Mouse (Mus musculus): Measurements from ENCODE around the gene Adgrf1. TPM values are rescaled to one million over a fixed set of nuclear protein-coding genes. Genes with fewer than 3 reads are reported as not detected.
"Not testable (repeated sequence)": the region's sequence is repeated elsewhere in the genome, so short reads cannot be mapped to it uniquely, and the experiment has no call there.

Gene Adgrf1
- polyA plus RNA-seq, 1 experiment from 2014 or later, result not detected

DNA sequence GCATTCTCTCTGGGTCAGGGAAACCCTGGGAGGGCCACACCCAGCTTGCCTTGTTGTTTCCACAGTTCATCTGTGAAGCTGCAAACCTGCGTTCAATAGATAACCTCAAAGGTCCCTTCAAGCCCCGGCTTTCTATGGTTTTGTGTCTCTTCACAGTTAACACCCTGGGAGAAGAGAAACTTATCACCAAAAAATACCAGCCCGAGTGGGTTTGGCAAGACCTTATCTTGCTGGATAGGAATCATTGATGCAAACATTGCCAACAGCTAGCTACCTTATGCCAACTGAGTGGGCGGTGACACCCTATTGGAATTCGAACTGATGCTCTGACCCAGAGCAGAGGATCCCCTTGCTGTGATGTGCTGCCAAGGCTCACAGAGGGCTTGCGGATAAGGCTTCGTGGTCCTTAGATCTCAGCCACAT lies 59.6 kb downstream of the Adgrf1 start:
- Histone ChIP-seq H3K4me2 (no peak overlapping the region), H3K4me1 (replicated peaks) (peaks cover 33% of the 10 kb centered on the region), H3K27me3 (no peaks in the 10 kb centered on the region), H3K9me3 (no peaks in the 10 kb centered on the region), H3K9ac (replicated peaks) (no peak overlapping the region), H3K27ac (no peak overlapping the region), H3K36me3 (no peaks in the 10 kb centered on the region), H3K4me3 (replicated peaks) (no peak overlapping the region)
- 88% methylated on average over 7 of the region's 7 CpGs for WGBS
- no peak for ATAC-seq (ENCODE audit: insufficient number of reproducible peaks, insufficient read depth, low FRiP score, low TSS enrichment, low read depth)

DNA sequence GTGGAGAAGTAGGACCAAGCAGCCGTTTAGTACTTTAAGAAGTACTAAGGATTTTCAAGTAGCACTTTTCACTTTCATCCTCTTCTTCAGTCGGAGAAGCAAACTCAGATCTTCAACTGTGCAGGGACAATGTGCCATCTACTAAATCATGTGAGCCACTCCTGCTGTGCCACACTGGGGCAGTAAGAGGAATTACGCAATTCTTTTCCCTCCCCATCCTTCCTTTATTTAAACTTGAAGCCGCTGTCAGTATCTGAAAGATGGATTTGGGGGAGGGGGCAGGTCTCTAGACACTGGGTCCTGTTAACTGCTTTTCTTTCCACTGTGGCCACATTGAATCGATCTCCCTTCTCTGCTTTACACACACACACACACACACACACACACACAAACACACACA lies 62.6 kb downstream of the Adgrf1 start:
- H3K4me2 ChIP-seq, result no peak overlapping the region
- no peak overlapping the region for H3K4me3 ChIP-seq (replicated peaks)
- peaks cover 25% of the 10 kb centered on the region for H3K4me1 ChIP-seq (replicated peaks)
- no peaks in the 10 kb centered on the region for H3K36me3 ChIP-seq
- H3K9ac ChIP-seq (replicated peaks), result no peak overlapping the region
- H3K27me3 ChIP-seq, result no peaks in the 10 kb centered on the region
- 70% methylated on average over 5 of the region's 5 CpGs for WGBS
- H3K9me3 ChIP-seq, result no peaks in the 10 kb centered on the region
- no peak overlapping the region for H3K27ac ChIP-seq
- ATAC-seq (ENCODE audit: insufficient number of reproducible peaks, insufficient read depth, low FRiP score, low TSS enrichment, low read depth), result no peak

DNA sequence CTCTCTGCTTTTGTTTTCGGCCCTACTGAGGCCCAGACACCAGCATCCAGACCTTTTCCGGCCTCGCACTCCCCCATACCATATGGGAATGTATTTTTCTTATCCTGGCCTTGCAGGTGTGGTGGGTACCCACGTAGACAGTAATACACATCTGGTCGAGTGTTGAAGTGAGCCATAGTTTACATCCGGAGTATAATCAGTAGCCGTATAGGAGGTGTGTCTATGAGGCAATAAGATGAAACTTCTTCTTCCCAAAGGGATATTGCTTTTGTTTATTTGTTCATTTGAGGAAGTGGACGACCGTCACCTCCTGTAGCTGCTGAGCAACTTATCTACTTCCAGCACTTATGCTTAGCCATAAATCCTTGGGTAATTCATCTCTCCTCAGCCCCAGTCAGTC lies 63.9 kb downstream of the Adgrf1 start:
- H3K4me2 ChIP-seq, result no peak overlapping the region
- WGBS, result 43% methylated on average over 9 of the region's 9 CpGs
- H3K9ac ChIP-seq (replicated peaks), result no peak overlapping the region
- peaks cover 25% of the 10 kb centered on the region for H3K4me1 ChIP-seq (replicated peaks)
- no peak overlapping the region for H3K4me3 ChIP-seq (replicated peaks)
- ATAC-seq (ENCODE audit: insufficient number of reproducible peaks, insufficient read depth, low FRiP score, low TSS enrichment, low read depth), result no peak
- peak overlapping the region; percentile 50; the same call in 1 of the 2 replicates for H3K27ac ChIP-seq
- no peaks in the 10 kb centered on the region for H3K27me3 ChIP-seq
- no peaks in the 10 kb centered on the region for H3K36me3 ChIP-seq
- no peaks in the 10 kb centered on the region for H3K9me3 ChIP-seq

DNA sequence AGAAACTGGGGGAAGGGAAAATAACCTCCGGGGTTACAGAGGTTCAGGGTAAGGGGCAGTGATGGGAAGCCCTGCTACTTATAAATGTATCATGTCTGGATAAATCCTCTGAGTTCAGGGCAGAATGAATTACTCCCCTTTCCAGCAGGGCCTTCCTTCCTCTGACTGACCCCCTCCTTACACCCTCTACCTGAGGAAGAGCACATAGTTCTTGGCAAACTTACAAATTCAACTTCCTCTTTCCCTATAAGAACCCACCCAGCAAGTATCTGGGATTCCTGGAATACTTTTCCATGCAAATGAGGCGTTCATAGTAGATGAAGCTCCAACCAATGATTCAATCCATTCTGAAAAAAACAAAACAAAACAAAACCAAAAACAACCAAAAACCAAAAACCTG lies 67.5 kb downstream of the Adgrf1 start:
- no peaks in the 10 kb centered on the region for H3K27me3 ChIP-seq
- H3K9me3 ChIP-seq, result no peaks in the 10 kb centered on the region
- WGBS, result 85% methylated on average over 2 of the region's 2 CpGs
- peaks cover 16% of the 10 kb centered on the region for H3K4me1 ChIP-seq (replicated peaks)
- no peak for ATAC-seq (ENCODE audit: insufficient number of reproducible peaks, insufficient read depth, low FRiP score, low TSS enrichment, low read depth)
- H3K36me3 ChIP-seq, result no peaks in the 10 kb centered on the region
- H3K4me2 ChIP-seq, result no peak overlapping the region
- no peak overlapping the region for H3K27ac ChIP-seq
- H3K4me3 ChIP-seq (replicated peaks), result no peak overlapping the region
- H3K9ac ChIP-seq (replicated peaks), result no peak overlapping the region

DNA sequence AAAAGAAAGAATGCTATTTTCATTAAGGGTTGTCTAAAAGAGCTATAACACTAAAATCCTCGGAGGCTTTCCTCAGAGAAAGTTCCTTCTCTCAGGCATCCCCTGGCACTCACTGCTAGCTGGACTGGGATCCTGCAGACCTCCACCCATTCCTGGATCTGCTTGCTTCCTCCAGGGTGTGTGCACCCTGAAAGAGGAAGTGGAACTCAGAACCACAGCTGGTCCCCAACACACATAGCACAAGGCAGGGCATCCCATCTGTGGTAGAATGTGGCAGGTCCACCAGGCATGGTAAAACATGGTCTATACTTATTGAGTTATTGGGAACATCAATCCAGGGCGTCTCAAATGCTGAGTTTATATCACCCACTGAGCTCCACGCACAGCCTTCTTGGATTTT lies 68.2 kb downstream of the Adgrf1 start:
- no peaks in the 10 kb centered on the region for H3K27me3 ChIP-seq
- H3K9me3 ChIP-seq, result no peaks in the 10 kb centered on the region
- WGBS, result 85% methylated on average over 3 of the region's 3 CpGs
- H3K27ac ChIP-seq, result no peak overlapping the region
- H3K4me3 ChIP-seq (replicated peaks), result no peak overlapping the region
- H3K36me3 ChIP-seq, result no peaks in the 10 kb centered on the region
- no peak overlapping the region for H3K9ac ChIP-seq (replicated peaks)
- H3K4me1 ChIP-seq (replicated peaks), result peaks cover 12% of the 10 kb centered on the region
- no peak for ATAC-seq (ENCODE audit: insufficient number of reproducible peaks, insufficient read depth, low FRiP score, low TSS enrichment, low read depth)
- H3K4me2 ChIP-seq, result no peak overlapping the region

DNA sequence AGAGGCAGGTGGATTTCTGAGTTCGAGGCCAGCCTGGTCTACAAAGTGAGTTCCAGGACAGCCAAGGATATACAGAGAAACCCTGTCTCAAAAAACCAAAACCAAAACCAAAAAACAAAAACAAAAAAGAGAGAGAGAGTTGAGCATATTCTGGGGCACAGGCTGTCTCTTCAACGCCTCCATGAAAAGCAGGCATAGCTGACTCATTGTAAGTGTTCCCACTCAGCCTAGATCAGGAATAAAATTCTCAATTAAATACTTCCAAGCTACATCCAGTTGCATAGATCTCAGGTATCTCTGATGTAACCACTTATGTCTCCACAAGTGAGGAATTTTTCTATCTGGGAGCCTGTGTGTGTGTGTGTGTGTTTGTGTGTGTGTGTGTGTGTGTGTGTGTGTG lies 76.4 kb downstream of the Adgrf1 start:
- not testable (repeated sequence) for H3K4me2 ChIP-seq; H3K9me3 ChIP-seq; H3K4me3 ChIP-seq (replicated peaks); ATAC-seq (ENCODE audit: insufficient number of reproducible peaks, insufficient read depth, low FRiP score, low TSS enrichment, low read depth); H3K9ac ChIP-seq (replicated peaks); H3K27me3 ChIP-seq; H3K4me1 ChIP-seq (replicated peaks); H3K36me3 ChIP-seq; H3K27ac ChIP-seq
- 96% methylated on average over 2 of the region's 2 CpGs for WGBS

DNA sequence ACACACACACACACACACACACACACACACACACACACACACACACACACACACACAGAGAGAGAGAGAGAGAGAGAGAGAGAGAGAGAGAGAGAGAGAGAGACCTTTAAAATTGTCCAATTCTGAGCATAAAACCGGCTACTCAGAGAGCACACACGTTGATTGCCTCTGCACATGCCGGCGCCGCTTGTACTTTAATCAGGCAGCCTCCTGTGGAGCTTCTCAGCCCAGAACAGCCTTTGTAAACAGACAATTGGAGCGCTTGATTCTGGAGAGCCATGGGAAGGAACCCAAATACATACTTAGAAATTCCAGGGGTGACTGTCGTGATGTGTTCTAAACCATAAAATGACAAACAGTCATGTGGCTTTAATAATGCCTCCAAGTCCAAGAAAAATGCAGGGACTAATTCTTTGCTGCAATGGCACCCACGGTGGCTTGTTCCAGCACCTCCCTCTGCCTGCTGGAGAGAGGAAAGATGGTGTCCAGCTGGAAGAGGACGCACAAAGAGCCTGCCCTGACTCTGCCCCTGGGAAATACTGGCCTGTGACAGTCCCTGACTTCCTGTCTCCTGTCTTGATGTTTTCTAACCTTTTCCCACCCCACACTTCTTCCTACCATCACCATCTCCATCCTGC lies 87.9 kb downstream of the Adgrf1 start:
- no peak for ATAC-seq (ENCODE audit: insufficient number of reproducible peaks, insufficient read depth, low FRiP score, low TSS enrichment, low read depth)
- Histone ChIP-seq H3K9ac (replicated peaks) (no peak overlapping the region), H3K27me3 (no peaks in the 10 kb centered on the region), H3K4me3 (replicated peaks) (no peak overlapping the region), H3K36me3 (no peaks in the 10 kb centered on the region), H3K9me3 (no peaks in the 10 kb centered on the region), H3K4me2 (no peak overlapping the region), H3K27ac (no peak overlapping the region), H3K4me1 (replicated peaks) (peaks cover 20% of the 10 kb centered on the region)
- WGBS, result 17% methylated on average over 9 of the region's 9 CpGs

DNA sequence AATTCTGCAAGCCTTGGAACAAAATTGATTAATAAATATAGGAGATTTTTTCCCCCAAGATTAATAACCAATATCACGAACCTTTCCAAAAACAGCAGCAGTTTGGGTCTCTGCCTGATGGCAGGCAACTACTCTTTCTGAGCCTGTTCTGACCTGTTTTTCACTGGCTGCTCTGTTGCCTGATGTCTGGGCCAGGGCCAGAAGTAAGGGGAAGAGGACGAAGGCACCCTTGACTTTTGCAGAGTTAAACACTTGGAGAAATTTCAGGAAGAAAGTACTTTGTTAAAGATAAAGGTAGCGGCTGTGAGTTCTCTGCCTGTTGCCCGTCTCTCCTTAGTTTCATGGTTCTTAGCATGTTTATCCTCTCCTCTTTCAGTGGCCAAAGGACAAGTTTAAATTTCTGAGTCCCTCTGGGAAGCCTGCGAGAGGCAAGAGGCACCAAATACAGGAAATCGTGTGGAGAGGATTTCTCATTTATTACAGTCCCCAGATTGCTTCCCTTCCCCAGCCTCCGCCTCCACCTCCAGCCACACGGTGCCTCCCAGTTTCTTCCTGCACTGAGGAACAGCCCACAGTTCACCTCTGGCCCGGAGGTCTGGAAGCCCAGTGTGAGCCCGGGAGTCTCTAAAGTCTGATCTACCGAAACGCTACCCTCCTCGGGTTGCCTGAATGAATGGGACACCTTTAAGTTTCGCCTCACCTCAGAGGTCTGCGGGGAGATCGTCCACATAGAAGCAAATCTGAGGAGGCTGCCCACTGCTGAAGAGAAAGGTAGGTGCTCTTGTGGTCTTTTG lies 89.9 kb downstream of the Adgrf1 start, which contains the start of gene Adgrf5:
Adgrf5 (plus strand) TSS at position 626 of the 794 bp plus-strand sequence.
- Histone ChIP-seq H3K4me3 (replicated peaks) (peak within 1 kb of the TSS; percentile 6), H3K4me1 (replicated peaks) (peaks cover 20% of the 10 kb centered on the region), H3K36me3 (no peaks in the 10 kb centered on the region), H3K9ac (replicated peaks) (no peak within 1 kb of the TSS), H3K4me2 (peak within 1 kb of the TSS; percentile 32), H3K27ac (peak within 1 kb of the TSS; percentile 56), H3K27me3 (no peaks in the 10 kb centered on the region), H3K9me3 (no peaks in the 10 kb centered on the region)
- 46% methylated on average over 16 of the region's 16 CpGs for WGBS
- ATAC-seq (ENCODE audit: insufficient number of reproducible peaks, insufficient read depth, low FRiP score, low TSS enrichment, low read depth), result no peak

DNA sequence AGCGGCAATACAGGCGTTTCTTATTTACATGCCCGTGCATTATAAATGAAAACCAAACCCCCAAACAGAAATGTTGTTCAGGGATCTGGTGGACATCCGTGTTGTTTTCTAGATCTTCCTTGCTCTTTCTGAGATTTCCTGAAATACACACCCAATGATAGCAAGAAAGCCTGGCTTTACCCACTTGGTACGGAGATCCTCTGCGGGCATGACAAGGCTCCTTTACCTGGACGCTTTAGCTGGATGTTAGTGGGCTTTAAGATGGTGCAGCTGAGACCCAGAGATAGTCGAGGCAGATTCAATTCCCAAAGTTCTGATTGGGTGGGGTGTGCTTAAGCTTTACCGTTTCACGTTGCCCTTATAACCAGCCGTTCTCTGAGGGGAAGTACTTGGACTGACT lies 90.9 kb downstream of the Adgrf1 start:
- no peak overlapping the region for H3K9ac ChIP-seq (replicated peaks)
- no peaks in the 10 kb centered on the region for H3K36me3 ChIP-seq
- H3K4me3 ChIP-seq (replicated peaks), result 0 out of 2 replicates have a peak overlapping the region, but pooled peaks have one; percentile 3
- peaks cover 20% of the 10 kb centered on the region for H3K4me1 ChIP-seq (replicated peaks)
- WGBS, result 88% methylated on average over 11 of the region's 11 CpGs
- no peaks in the 10 kb centered on the region for H3K27me3 ChIP-seq
- H3K4me2 ChIP-seq, result no peak overlapping the region
- ATAC-seq (ENCODE audit: insufficient number of reproducible peaks, insufficient read depth, low FRiP score, low TSS enrichment, low read depth), result no peak
- no peak overlapping the region for H3K27ac ChIP-seq
- H3K9me3 ChIP-seq, result no peaks in the 10 kb centered on the region

DNA sequence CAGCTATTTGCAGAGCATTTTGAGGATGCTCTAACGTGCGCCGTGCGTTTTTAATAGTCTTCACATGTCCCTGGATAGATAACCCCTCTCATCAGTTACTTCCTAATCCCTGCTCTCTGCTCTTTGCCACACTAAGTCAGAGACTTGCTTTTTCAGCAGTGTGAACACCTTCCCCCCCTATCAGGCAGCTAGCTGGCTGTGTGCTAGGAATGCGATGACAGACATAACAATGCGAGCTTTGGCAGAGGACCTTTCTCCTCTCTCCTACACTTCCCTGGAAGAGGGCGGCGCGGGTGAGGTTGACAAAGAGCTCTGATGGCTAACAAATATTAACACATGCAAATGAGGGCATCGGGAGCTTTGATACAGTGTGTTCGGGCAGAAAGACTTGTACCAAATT lies 92.2 kb downstream of the Adgrf1 start:
- no peaks in the 10 kb centered on the region for H3K27me3 ChIP-seq
- WGBS, result 71% methylated on average over 11 of the region's 11 CpGs
- no peak overlapping the region for H3K4me2 ChIP-seq
- H3K4me3 ChIP-seq (replicated peaks), result no peak overlapping the region
- H3K9me3 ChIP-seq, result no peaks in the 10 kb centered on the region
- peaks cover 20% of the 10 kb centered on the region for H3K4me1 ChIP-seq (replicated peaks)
- no peak for ATAC-seq (ENCODE audit: insufficient number of reproducible peaks, insufficient read depth, low FRiP score, low TSS enrichment, low read depth)
- no peak overlapping the region for H3K9ac ChIP-seq (replicated peaks)
- H3K36me3 ChIP-seq, result no peaks in the 10 kb centered on the region
- H3K27ac ChIP-seq, result no peak overlapping the region

DNA sequence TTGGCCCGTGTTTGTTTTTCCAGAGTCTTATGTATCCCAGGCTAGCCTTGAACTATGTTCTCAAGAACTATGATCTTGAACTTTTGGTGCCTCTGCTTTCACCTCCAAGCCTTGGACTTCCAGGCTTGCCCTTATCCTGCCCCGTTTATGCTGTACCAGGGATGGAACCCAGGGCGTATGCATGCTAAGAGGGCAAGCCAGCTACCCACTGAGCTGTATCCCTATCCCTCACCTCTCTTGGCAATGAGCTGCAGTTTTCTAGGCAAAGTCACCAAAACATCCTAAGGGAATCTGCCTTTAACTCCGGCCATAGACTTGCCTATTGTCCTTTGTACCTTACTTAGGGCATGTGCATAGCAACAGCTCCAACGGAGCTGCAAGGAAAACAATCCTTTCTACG lies 92.8 kb downstream of the Adgrf1 start:
- no peak overlapping the region for H3K4me3 ChIP-seq (replicated peaks)
- 71% methylated on average over 6 of the region's 6 CpGs for WGBS
- H3K4me1 ChIP-seq (replicated peaks), result peaks cover 18% of the 10 kb centered on the region
- H3K27ac ChIP-seq, result no peak overlapping the region
- H3K36me3 ChIP-seq, result no peaks in the 10 kb centered on the region
- no peak overlapping the region for H3K4me2 ChIP-seq
- no peak for ATAC-seq (ENCODE audit: insufficient number of reproducible peaks, insufficient read depth, low FRiP score, low TSS enrichment, low read depth)
- H3K9me3 ChIP-seq, result no peaks in the 10 kb centered on the region
- H3K27me3 ChIP-seq, result no peaks in the 10 kb centered on the region
- no peak overlapping the region for H3K9ac ChIP-seq (replicated peaks)
